Mouse (Mus musculus) ES-E14 (cell line): Measurements from ENCODE around the gene Phrf1. TPM values are rescaled to one million over a fixed set of nuclear protein-coding genes. Genes with fewer than 3 reads are reported as not detected.

ENCODE experiments used
- DNase-seq: peaks from one replicate; pipeline ENCODE4 v3.0.0-alpha.2; 2013; ENCODE audit warnings: low read depth, low spot score
- H3K27ac ChIP-seq: 2 replicates; pipeline ENCODE4 v1.5.1; 2012; ENCODE audit warnings: low read depth, mild to moderate bottlenecking, low read length, moderate library complexity, mixed read lengths; ENCODE audit not compliant: poor library complexity, insufficient read depth, severe bottlenecking
- H3K36me3 ChIP-seq: 2 replicates; pipeline ENCODE4 v1.6.1; 2012; ENCODE audit warnings: mild to moderate bottlenecking, low read length, moderate library complexity, mixed read lengths; ENCODE audit not compliant: control insufficient read depth, poor library complexity, insufficient read depth, severe bottlenecking
- H3K4me1 ChIP-seq, 2 experiments: fragments of 150-350 bp in 1 of 2; sonication (generic) in 1 of 2; 2 replicates each; pipeline ENCODE4 v1.6.1; 2012; ENCODE audit warnings: low read length in 2 of 2, mild to moderate bottlenecking in 1 of 2, mixed read lengths in 1 of 2; ENCODE audit not compliant: control insufficient read depth in 2 of 2, insufficient read depth in 2 of 2, poor library complexity in 1 of 2
- H3K4me3 ChIP-seq, 2 experiments: fragments of 150-350 bp in 1 of 2; sonication (generic) in 1 of 2; 2 replicates each; pipeline ENCODE4 v1.5.1; 2012; ENCODE audit warnings: low read length in 2 of 2, low read depth in 1 of 2, mild to moderate bottlenecking in 1 of 2, mixed read lengths in 1 of 2; ENCODE audit not compliant: insufficient read depth in 1 of 2, poor library complexity in 1 of 2, severe bottlenecking in 1 of 2
- H3K9ac ChIP-seq: 2 replicates; pipeline ENCODE4 v1.6.1; 2012; ENCODE audit warnings: low read depth, mild to moderate bottlenecking, low read length, mixed read lengths; ENCODE audit not compliant: poor library complexity, insufficient read depth, severe bottlenecking
- H3K9me3 ChIP-seq: fragments of 150-350 bp; sonication (generic); 2 replicates; pipeline ENCODE4 v1.6.1; 2012; ENCODE audit warnings: low read depth, mild to moderate bottlenecking, low read length; ENCODE audit not compliant: control insufficient read depth, insufficient read depth
- CHD2 ChIP-seq: IDR thresholded peaks from 2 replicates; pipeline ENCODE4 v1.6.1; 2014; ENCODE audit warnings: mild to moderate bottlenecking, low read depth, low read length, inconsistent platforms
- HCFC1 ChIP-seq: IDR thresholded peaks from 2 replicates; pipeline ENCODE4 v1.6.1; 2012; ENCODE audit warnings: low read length, inconsistent platforms, borderline replicate concordance; ENCODE audit not compliant: insufficient read depth
- MAFK ChIP-seq: IDR thresholded peaks from 2 replicates; pipeline ENCODE4 v1.6.1; 2014; ENCODE audit warnings: mild to moderate bottlenecking, low read depth, low read length, inconsistent platforms; ENCODE audit not compliant: insufficient read depth
- ZC3H11A ChIP-seq: IDR thresholded peaks from 2 replicates; pipeline ENCODE4 v1.6.1; 2012; ENCODE audit warnings: low read depth, mild to moderate bottlenecking, inconsistent platforms, low read length, borderline replicate concordance
- ZNF384 ChIP-seq: IDR thresholded peaks from 2 replicates; pipeline ENCODE4 v1.6.1; 2012; ENCODE audit warnings: low read depth, low read length, inconsistent platforms
- in situ Hi-C, 2 experiments: fragments of 600-800 bp; cut with MboI; formaldehyde crosslinking; loops; one replicate each; pipeline ENCODE4 v1.15.1; 2025; ENCODE audit warnings: low sequenced_read_pairs in 2 of 2, inconsistent platforms in 1 of 2; ENCODE audit not compliant: unreplicated experiment in 2 of 2
- total RNA-seq: library from RNA; depleted of rRNA; stranded (reverse); fragments of 300-350 nt; gene quantifications from 2 replicates; pipeline ENCODE4 v1.2.3, GENCODE M21; 2012; rRNA removed

Gene Phrf1
- total RNA-seq, 1 experiment = 101 TPM

DNA sequence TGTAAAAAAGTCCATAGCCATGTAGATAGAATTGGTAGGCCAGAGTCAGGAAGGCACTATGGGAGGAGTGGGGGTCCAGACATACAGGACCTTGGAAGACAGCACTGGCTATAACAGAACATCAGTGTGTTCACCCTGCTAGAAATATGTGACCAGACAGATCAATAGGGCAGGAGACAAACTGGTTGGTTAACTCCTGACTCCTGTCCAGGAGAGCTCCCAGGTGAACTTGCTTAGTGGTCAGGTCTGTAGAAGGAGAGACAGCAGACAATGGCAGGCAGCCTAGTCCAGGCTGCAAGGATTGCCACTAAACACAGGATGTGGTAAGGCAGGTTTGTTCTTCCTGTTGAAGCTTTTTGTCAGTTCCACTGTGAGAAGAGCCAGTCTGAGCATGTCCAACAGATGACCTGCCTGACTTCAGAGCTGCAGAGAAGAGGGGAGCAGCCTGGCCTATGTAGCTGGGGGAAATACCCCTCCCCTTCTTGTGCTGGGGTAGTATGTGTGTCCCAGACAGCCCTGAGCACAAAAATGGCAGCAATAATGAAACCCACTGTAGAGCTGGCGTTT lies 74.2 kb downstream of the Phrf1 start:
- H3K4me3 ChIP-seq = no peak overlapping the region
- no peak for DNase-seq
- H3K27ac ChIP-seq = no peak overlapping the region
- TF ChIP-seq ZNF384 (no peak), CHD2 (no peak), ZC3H11A (no peak), MAFK (no peak), HCFC1 (no peak)
- H3K9me3 ChIP-seq = no peaks in the 10 kb centered on the region
- in situ Hi-C loops = no loop called here
- peaks cover 47% of the 10 kb centered on the region for H3K36me3 ChIP-seq
- H3K9ac ChIP-seq = no peak overlapping the region
- H3K4me1 ChIP-seq = no peaks in the 10 kb centered on the region

- in situ Hi-C loops = no loop called here
- Histone ChIP-seq H3K36me3 (peaks cover 53% of the 10 kb centered on the region), H3K4me1 (no peaks in the 10 kb centered on the region), H3K9ac (no peak overlapping the region), H3K4me3 (no peak overlapping the region), H3K9me3 (no peaks in the 10 kb centered on the region), H3K27ac (no peak overlapping the region)
- TF ChIP-seq ZNF384 (no peak), ZC3H11A (no peak), HCFC1 (no peak), MAFK (no peak), CHD2 (no peak)
- DNase-seq = no peak
Observed at GRCm38 (mm10) chr7:141304537-141304936, 76.0 kb downstream of the Phrf1 start.

Other genes starting within 250 kb of the Phrf1 start
- 353 and 601 TPM in 2 replicates for gene Ifitm3, start 218.0 kb upstream of the Phrf1 start, total RNA-seq
- 0.36 TPM in 1 of 2 replicates, not detected in the other for gene Ifitm6, start 210.9 kb upstream of the Phrf1 start, total RNA-seq
- gene Gm17387, start 199.7 kb upstream of the Phrf1 start, total RNA-seq = not detected in 2 replicates
- 31.1 and 78.3 TPM in 2 replicates for gene B4galnt4, start 167.7 kb upstream of the Phrf1 start, total RNA-seq
- 8.0 and 12.2 TPM in 2 replicates for gene Pkp3, start 150.6 kb upstream of the Phrf1 start, total RNA-seq
- 18.2 and 56.2 TPM in 2 replicates for gene Sigirr, start 128.2 kb upstream of the Phrf1 start, total RNA-seq
- gene Ano9, start 111.0 kb upstream of the Phrf1 start, total RNA-seq = 26.4 and 102 TPM in 2 replicates
- 65.1 and 82.8 TPM in 2 replicates for gene Ptdss2, start 106.4 kb upstream of the Phrf1 start, total RNA-seq
- gene Rnh1, start 55.9 kb upstream of the Phrf1 start, total RNA-seq = 61.9 and 70.3 TPM in 2 replicates
- 130 and 133 TPM in 2 replicates for gene Hras, start 34.8 kb upstream of the Phrf1 start, total RNA-seq
- 3.3 and 3.9 TPM in 2 replicates for gene Lrrc56, start 34.6 kb upstream of the Phrf1 start, total RNA-seq
- 4.0 and 6.4 TPM in 2 replicates for gene Lmntd2, start 14.7 kb upstream of the Phrf1 start, total RNA-seq
- gene Rassf7, start 12.9 kb upstream of the Phrf1 start, total RNA-seq = 32.2 and 44.3 TPM in 2 replicates
- gene Irf7, start 37.7 kb downstream of the Phrf1 start, total RNA-seq = 0.58 and 0.67 TPM in 2 replicates
- gene Cdhr5, start 48.0 kb downstream of the Phrf1 start, total RNA-seq = 0.13 and 0.26 TPM in 2 replicates
- 12.0 and 31.9 TPM in 2 replicates for gene Sct, start 50.3 kb downstream of the Phrf1 start, total RNA-seq
- gene Drd4, start 63.2 kb downstream of the Phrf1 start, total RNA-seq = 0.76 and 0.95 TPM in 2 replicates
- 23.7 and 31.1 TPM in 2 replicates for gene Deaf1, start 98.9 kb downstream of the Phrf1 start, total RNA-seq
- gene Tmem80, start 99.0 kb downstream of the Phrf1 start, total RNA-seq = 7.3 and 9.7 TPM in 2 replicates
- gene Eps8l2, start 110.1 kb downstream of the Phrf1 start, total RNA-seq = 9.7 and 10.4 TPM in 2 replicates
- 327 and 432 TPM in 2 replicates for gene Taldo1, start 163.4 kb downstream of the Phrf1 start, total RNA-seq
- 25.9 and 41.2 TPM in 2 replicates for gene Gatd1, start 185.4 kb downstream of the Phrf1 start, total RNA-seq
- gene Cend1, start 200.7 kb downstream of the Phrf1 start, total RNA-seq = 1.5 and 2.7 TPM in 2 replicates
- gene Slc25a22, start 209.1 kb downstream of the Phrf1 start, total RNA-seq = 16.2 and 19.8 TPM in 2 replicates
- 23.4 and 36.0 TPM in 2 replicates for gene Pidd1, start 215.2 kb downstream of the Phrf1 start, total RNA-seq
- gene Rplp2, start 218.6 kb downstream of the Phrf1 start, total RNA-seq = 3,085 and 4,150 TPM in 2 replicates
- 10.7 and 12.7 TPM in 2 replicates for gene Pnpla2, start 226.4 kb downstream of the Phrf1 start, total RNA-seq
- gene Cracr2b, start 232.3 kb downstream of the Phrf1 start, total RNA-seq = 5.8 and 11.7 TPM in 2 replicates
- gene Cd151, start 238.6 kb downstream of the Phrf1 start, total RNA-seq = 238 and 257 TPM in 2 replicates
- gene Polr2l, start 246.3 kb downstream of the Phrf1 start, total RNA-seq = 110 and 120 TPM in 2 replicates
- 75.9 and 98.8 TPM in 2 replicates for gene Tspan4, start 246.5 kb downstream of the Phrf1 start, total RNA-seq